Mouse (Mus musculus) neural tube, embryonic 10.5 days (tissue): ENCODE results near the gene Srm.
A peak's percentile ranks its signal among the peaks of the same experiment; 100 is the strongest.

Source experiments
- DNase-seq: peaks from one replicate; pipeline ENCODE4 v3.0.0-alpha.2; 2017; ENCODE audit warnings: low spot score; ENCODE audit errors: extremely low spot score

Gene Srm

DNA sequence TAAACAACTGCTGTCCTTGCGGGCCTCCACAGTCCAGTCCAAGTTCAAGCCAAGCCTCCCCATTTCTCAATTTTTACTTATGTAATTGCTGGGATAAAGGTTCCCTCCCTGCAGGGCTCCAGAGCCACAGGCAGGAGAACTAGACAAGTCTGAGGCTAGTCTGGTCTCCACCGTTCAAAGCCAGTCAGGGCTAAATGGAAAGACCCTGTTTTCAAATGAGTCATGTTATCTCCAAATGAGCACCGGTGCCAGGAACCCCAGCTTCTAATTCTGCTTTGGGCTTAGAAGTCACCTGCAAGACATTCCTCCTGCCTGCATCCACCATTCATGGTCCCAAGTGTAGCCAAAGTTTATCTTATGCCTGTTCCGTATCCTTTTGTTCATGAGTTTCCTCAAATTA lies 10.6 kb downstream of the Srm start:
- DNase-seq, result no peak

DNA sequence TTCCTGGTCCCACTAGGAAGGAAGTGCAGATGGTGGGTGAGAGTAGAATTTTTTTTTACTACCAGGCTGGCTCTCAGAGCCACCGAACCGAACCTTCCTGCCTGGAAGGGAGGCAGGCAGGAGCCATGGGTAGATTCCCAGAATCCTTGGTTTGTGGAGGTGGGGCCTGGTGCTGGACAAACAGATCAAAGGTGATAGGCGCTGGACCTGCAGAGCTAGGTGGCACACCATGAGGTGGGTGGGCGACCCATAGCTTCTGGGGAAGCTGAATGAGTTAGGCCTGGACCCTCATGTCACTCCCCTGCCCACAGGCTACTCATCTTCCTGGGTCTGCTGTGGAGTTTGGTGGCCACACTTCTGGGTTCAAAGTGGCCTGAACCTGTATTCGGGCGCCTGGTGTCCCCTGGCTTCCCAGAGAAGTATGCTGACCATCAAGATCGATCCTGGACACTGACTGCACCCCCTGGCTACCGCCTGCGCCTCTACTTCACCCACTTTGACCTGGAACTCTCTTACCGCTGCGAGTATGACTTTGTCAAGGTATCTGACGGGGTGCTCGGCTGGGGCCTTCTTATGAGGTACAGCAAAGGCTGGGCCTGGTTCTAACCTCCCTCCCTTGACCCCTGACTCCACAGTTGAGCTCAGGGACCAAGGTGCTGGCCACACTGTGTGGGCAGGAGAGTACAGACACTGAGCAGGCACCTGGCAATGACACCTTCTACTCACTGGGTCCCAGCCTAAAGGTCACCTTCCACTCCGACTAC lies 11.2 kb downstream of the Srm start, which contains the start of gene Masp2:
Masp2 (plus strand) TSS at position 198 of the 764 bp plus-strand sequence.
- DNase-seq, result no peak

DNA sequence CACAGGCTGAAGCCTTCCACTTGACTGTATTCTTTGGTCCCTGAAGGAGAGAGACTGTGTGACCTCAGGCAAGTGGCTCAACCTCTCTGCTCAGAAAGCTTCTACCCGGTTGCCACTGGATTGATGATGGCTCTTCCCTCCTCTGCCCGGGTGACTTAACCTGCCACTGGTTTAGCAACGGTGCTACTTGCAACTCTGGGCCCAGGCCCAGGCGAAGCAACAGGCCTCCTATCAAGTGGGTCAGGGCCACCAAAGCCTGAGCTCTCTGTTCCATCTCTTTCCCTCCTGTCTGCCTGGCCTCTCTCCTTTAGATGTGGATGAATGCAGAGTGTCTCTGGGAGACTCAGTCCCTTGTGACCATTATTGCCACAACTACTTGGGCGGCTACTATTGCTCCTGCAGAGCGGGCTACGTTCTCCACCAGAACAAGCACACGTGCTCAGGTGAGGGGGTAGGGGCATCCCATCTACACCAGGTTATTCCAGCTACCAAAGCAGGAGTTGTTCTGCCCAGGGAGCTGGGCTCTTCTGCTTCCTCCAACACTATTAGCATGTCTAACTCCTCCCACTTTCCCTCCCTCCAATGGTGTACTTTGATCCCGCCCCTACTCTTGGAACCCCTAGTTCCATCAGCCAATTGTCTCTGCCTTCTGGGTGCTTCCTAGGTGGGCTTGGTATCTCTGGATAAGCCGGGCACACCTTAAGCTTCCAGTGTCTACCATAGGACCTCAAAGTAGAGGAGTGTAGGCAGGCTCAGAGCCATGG lies 12.3 kb downstream of the Srm start:
- DNase-seq, result no peak

DNA sequence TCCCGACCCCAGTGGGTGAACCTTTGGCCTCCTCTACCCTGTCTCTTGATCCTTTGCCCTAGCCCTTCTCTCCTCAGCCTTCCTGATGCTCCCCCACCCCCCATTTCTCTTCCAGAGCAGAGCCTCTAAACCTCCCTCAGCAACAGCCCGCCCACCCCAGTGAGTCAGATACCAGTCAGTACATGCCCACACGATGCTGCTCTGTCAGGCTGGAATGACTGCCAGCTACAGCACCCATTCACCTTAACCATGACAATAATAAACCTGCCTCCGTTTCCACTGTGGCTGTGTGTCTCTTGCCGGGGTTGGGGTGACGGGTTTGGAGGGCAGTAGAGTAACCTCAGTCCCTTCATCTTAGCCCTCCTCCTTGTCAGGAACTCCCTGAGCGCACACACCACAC lies 12.8 kb downstream of the Srm start:
- DNase-seq, result no peak

DNA sequence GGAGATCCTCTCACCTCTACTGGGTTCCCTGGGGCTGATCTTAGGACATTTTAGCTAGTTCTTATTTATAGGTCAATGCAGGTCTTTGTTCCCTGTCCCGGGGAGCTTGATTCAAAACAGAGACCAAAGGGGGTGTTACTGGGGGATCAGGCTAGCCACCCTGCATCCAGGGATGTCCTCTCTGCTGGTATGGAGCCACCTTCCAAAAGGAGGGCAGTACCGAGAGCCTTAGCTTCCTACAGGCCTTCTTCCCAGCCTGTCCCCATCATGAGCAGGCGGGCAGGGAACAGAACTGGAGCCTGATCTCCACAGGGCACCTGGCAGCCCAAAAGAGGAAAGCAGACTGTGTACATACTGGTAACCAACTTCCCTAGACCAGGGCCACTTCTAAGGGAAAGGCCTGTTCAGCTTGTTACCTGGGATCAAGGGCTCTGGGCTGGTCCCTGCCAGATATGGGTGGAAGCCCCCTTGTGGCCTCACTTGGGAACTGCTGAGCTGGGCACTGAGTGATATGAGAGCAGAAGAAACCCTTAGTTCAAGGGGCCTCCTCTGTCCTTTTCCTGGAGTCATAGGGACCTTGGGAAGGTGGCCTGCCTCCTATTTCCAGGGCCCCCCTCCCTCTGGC lies 13.3 kb downstream of the Srm start:
- peak; percentile 64 for DNase-seq

DNA sequence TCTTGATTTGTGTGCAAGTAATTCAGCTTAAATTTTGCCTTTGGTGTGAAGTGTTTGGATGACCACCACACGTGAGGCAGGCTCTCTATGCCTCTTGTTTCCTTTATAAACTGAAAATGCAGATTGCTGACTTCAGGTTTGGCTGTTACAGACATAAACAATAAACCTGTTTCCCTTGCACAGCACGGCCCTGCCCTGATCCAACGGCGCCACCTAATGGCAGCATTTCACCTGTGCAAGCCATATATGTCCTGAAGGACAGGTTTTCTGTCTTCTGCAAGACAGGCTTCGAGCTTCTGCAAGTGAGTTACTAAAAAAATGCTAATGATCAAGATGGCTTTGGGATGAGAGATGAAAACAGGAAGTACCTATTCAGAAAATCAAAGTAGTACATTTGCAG lies 16.5 kb downstream of the Srm start:
- peak; percentile 48 for DNase-seq

DNA sequence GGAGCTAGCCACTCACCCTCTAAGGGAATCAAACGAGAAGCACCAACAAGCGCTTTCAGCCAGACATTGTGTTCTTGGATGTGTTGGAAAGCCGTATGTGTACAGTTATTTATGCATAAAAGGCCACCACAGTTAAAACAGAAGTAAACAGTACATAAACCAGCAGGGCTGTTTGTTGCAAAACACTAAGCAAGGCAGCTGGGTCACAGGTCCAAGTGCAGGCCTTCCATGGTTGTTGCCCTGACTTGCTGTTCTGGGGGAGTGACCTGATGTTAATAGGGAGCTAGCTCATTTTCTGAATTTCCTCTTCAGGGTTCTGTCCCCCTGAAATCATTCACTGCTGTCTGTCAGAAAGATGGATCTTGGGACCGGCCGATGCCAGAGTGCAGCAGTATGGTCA lies 18.5 kb downstream of the Srm start:
- no peak for DNase-seq

DNA sequence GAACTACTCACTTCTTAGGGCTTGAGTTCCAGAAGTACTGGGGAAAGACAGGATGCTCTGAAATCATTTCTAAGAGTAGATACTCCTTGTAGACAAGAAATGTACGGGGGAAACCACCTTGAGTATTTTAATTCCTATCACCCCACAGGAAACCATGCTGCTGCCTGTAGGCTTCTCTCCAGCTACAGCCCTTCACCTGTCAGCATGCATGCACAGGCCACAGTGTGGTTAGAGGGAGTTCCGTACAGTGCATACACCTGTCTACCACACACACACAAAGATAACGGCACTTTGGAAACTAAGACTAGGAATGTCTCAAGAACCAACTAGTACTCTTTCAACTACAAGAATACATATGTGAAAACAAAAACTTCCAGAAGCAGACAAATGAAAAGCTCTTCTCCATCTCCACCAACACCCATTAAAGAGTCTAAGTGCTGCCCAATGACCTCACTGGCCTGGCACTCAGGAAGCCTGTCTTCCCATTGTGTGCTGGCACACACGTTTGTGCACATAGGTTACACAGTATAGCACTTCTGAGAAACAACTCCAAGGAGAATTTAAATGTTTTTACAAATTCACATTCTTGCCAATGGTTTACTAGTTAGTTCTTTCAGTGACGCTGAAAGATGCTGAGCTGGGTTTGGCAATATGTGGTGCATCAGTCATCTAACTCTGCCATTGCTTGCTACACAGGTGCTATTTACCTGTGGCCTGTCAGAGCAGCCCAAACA lies 19.5 kb downstream of the Srm start:
- DNase-seq, result no peak

DNA sequence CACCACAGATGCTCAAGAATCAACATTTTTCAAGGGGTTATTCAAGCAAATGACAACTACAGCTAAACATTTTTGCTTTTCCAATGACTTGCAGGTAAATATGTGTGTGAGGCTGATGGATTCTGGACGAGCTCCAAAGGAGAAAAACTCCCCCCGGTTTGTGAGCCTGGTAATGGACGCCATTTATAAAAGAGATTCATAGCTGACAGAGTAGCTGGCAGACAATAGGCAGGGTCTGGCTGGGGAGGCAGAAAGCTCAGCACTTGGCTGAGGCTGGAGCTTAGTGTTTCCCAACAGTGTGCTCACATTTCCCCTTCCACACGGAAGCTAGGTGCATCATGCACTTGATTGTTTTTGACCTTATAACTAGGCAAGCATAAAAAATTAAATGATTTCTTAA lies 21.3 kb downstream of the Srm start:
- DNase-seq, result no peak

DNA sequence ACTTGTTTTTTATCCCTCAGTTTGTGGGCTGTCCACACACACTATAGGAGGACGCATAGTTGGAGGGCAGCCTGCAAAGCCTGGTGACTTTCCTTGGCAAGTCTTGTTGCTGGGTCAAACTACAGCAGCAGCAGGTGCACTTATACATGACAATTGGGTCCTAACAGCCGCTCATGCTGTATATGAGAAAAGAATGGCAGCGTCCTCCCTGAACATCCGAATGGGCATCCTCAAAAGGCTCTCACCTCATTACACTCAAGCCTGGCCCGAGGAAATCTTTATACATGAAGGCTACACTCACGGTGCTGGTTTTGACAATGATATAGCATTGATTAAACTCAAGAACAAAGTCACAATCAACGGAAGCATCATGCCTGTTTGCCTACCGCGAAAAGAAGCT lies 22.4 kb downstream of the Srm start:
- no peak for DNase-seq

DNA sequence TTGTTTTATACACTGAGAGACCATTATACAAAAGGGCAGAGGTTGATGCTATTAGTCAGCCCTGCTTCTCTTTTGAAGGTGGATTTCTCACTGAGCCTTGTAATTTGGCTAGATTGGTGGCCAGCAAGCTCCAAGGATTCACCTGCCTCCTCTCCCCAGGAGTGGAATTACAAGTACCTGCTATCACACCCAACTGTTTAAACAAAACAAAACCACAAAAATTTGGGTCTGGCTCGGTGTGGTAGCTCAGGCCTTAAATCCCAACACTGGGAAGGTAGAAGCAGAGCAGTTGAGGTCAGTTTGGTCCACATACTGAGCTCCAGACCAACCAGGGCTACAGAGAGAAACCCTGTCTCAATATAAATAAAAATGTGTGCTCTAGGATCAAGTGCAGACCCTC lies 28.5 kb downstream of the Srm start:
- no peak for DNase-seq

DNA sequence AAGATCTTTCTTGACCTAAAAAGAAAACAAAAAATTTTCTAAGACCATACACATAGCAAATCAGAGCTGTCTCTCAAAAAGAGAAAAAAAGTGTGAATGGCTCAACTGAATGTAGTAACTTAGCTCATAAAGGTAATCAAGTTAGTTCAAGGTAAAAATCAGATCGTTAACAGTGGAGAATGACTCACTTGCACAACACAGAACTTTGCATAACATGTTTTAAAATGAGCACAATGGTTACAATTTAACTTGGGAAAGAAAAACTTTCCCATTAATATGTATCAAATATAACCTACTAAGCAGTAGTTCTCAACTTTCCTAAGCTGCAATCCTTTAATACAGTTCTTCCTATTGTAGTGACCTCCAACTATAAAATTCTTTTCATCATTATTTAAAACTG lies 29.4 kb downstream of the Srm start:
- no peak for DNase-seq

DNA sequence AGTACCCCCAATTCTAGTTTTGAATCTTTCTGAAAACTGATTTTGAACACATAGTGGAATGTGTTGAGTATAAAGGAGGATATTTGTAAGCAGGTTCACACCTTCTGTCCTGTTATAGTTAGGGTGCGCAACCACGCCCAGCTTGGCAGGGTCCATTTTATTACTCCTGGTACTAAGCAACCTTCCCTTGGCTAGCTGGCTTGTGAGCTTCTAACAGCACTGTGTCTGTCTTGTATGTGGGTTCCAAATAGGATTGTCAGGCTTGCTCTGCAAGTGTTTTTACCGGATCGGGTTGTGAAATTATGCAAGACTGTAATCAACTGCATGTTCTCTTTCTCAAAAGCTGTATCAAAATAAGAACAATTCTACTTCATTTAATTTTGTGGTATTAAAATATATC lies 31.2 kb downstream of the Srm start:
- no peak for DNase-seq

DNA sequence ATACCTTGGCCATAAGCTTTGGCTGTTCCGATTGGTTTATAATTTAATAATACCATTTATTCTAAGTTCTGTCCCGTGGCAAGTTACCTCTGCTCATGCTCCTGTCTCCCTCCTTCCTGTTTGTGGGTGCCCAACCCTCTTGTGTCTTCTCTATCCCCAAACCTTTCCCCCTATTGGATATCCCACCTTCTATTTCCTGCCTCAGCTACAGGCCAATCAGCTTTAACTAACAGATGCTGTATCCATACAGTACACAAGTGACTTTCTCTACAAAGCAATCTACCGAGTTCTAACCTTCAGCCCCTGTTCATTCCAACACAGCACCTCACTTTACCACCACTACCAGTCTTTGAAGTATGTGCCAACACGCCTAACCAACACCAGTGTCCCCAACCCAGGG lies 32.3 kb downstream of the Srm start:
- DNase-seq, result no peak

DNA sequence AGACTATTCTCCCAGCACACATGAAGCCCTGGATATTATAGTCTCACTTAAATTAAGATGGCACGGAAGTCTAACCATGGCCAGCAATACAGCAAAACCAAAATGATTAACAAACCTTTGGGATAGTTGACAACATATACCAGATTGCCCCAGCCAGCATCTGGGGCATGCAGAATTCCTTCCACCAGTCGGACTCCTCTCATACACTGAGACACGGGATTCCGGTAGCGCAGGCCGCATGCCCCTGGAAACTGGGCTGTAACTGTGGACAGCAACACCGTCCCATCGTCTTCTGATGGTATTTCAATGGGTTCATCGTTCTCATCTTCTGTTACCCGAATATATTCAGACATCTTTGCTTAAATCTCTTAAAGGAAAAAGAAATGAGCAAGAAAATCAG lies 33.7 kb downstream of the Srm start:
- DNase-seq, result no peak

DNA sequence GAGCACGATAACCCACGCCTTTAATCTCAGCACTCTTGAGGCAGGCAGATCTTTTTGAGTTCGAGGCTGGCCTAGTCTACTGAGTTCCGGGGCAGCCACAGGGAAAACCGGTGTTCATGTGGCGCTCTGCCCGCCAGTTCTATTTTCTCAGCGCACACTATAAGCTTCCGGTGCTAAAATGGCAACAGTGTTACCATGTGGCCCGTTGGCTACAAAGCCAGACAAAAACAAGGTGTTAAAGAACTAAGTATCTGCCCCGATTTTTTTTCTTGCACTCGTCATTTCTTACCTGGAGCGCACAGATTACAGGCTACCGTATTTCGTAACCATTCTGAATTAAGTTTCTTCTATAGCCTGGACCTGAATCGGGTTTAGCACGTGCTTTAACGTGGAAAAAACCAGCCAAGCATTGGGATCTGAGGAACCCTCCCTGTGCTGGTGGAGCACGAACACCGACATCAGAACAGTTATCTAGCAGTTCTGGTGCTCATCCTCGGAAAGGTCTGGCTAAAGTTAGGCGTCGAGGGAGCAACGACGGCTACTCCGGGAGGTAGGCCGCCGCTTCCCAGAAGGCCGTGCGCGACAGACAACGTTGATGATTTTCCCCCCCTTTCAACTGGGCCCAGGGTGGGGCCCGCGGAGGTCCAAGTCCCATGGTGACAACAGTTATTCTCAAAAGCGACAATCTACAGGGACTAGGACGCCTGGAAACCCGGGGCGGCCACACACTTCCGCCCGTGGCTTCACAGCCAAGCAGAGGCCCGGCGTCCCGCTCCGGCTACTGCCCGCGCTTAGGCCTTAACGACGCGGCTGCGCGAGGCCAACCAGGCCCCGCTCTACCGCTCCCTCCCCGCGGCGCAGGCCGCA lies 34.7 kb downstream of the Srm start:
- DNase-seq, result no peak

DNA sequence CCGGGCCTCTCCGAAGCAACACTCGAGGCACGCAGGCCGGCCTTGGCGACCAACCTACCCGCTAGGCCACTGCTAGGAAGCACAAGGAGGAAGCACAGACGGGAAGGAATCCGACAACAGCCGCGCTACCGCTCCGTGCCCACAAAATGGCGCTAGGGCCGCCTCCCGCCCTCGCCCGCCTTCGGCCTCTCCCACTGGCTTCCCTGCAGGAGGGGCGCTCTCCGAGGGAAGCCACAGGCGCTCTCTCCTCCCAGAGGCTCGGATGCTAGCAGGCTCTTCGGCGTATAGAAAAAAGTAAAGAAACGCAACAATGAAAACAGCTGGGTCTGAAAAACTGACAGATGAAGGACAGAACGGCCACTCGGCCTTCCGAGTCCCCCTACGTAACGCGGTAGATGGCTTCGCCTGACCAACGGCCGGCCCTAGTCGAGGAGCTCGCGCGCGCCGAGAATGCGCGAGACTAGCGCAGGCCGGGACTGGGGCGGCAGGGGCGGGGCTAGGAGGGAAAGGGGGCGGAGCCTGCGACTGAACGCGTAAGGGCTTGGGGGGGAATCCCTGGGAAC lies 35.4 kb downstream of the Srm start, which contains the start of gene Tardbp:
Tardbp (minus strand) TSS at position 397 of the 563 bp plus-strand sequence.
- DNase-seq, result peak; percentile 95

DNA sequence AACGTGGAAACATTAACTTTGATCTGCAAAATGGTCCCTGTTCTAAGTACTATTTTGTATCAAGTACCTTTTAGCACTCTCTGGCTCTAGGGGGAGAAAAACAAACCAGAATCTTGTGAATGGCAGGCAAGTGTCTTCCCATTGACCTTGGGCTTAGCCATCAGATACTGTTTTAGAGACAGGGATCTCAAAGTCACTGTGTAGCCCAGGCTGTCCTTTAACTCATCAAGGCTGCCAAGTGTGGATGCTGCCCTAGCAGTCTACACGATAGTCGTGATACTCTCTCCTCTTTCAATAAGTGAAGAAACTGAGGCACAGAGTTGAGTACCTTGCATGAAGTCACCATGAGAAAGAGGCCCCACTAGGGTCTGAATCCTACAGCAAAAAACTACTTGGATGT lies 35.9 kb downstream of the Srm start:
- no peak for DNase-seq

DNA sequence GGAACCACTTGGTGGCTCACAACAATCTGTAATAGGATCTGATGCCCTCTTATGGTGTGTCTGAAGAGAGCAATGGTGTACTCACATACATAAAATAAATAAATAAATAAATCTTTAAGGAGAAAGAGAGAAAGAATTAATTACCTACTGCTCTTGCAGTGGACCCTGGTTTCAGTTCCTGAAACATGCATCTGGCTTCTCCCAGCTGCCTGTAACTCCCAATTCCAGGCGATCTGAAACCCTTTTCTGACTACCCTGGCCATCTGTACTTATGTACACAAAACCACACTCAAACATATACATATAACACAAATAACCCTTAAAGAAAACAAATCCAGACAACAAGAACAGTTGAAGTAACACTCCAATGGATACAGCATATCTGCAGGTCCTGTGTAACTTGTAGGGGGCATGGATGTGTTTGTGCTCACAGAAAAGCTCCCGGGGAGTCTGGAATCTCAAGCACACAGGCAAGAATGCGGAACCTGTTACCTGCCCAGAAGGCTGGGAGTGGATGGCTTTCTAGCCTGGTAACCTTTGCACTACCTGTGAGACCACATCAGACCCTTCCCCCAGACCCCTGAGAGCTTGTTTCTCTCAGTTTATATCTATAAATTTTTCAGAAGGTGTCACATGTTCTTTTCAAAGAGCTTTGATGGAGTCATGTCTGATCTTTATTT lies 40.9 kb downstream of the Srm start:
- DNase-seq, result no peak
